Mouse (Mus musculus): Measurements from ENCODE around the gene Cdk19. TPM values are rescaled to one million over a fixed set of nuclear protein-coding genes. Genes with fewer than 3 reads are reported as not detected.
A peak's percentile ranks its signal among the peaks of the same experiment; 100 is the strongest.

The Cdk19 gene
- total and polyA plus RNA-seq, 3 experiments = 2.8 to 8.2 TPM; not detected in 1

GRCm38 (mm10) chr10:40350245-40350932 lies 11.0 kb downstream of the Cdk19 start:
- TF ChIP-seq TBP (IDR thresholded peaks at IDR 0.05; ENCODE audit: low read depth, low read length) = no peak
- no peak for TF ChIP-seq BHLHE40 (IDR thresholded peaks at IDR 0.05; ENCODE audit: borderline replicate concordance, low read depth, low read length)
- TF ChIP-seq KAT2A (conservative IDR thresholded peaks at IDR 0.05; ENCODE audit: low read depth, low read length) = no peak
- no peak for TF ChIP-seq MEF2A (IDR thresholded peaks at IDR 0.05; ENCODE audit: extremely low read depth, insufficient replicate concordance, low read depth, low read length, poor library complexity, severe bottlenecking)
- TF ChIP-seq ETS1 (IDR thresholded peaks at IDR 0.05; ENCODE audit: low read depth, low read length) = 0 out of 2 replicates have a peak, but pooled peaks have one; percentile 22
- no peak for TF ChIP-seq MYB (IDR thresholded peaks at IDR 0.05; ENCODE audit: low read depth, low read length)
- peak; percentile 74; the same call in 1 of the 2 replicates for TF ChIP-seq TCF12 (IDR thresholded peaks at IDR 0.05; ENCODE audit: low read depth, low read length)
- no peak for TF ChIP-seq POLR2AphosphoS2 (IDR thresholded peaks at IDR 0.05; ENCODE audit: low read length)
- peak; percentile 77 for TF ChIP-seq GATA1 (IDR thresholded peaks at IDR 0.05; ENCODE audit: low read depth, low read length)
- TF ChIP-seq EP300 (IDR thresholded peaks at IDR 0.05; ENCODE audit: low read depth in 1 of 2, low read length in 2 of 2) = peak; percentile 25 to 59; a peak in 1 of 4 replicates
- TF ChIP-seq SIN3A (IDR thresholded peaks at IDR 0.05; ENCODE audit: low read length) = no peak
- TF ChIP-seq CHD2 (IDR thresholded peaks at IDR 0.05; ENCODE audit: low read length) = no peak
- peak; percentile 79 for TF ChIP-seq RCOR1 (IDR thresholded peaks at IDR 0.05; ENCODE audit: low read depth, low read length)
- Histone ChIP-seq H3K9ac (ENCODE audit: control insufficient read depth, low read depth, low read length, poor library complexity, severe bottlenecking) (peak overlapping the region; percentile 91), H3K4me3 (ENCODE audit: control insufficient read depth in 1 of 2, insufficient read depth in 1 of 2, low read depth in 2 of 2, low read length in 2 of 2) (peak overlapping the region; percentile 86), H3K27me3 (ENCODE audit: control insufficient read depth in 1 of 2, insufficient read depth in 2 of 2, low read length in 2 of 2) (no peaks in the 10 kb centered on the region), H3K4me1 (ENCODE audit: control insufficient read depth in 1 of 2, insufficient read depth in 2 of 2, low read length in 2 of 2) (peaks cover 0 to 6% of the 10 kb centered on the region in 2 experiments; a peak in 2 of 4 replicates), H3K9me3 (replicated peaks; ENCODE audit: insufficient read depth, low read length) (no peaks in the 10 kb centered on the region), H3K36me3 (ENCODE audit: control insufficient read depth in 1 of 2, insufficient read depth in 2 of 2, low read length in 2 of 2) (peaks cover 0 to 10% of the 10 kb centered on the region in 2 experiments; a peak in 2 of 4 replicates), H3K79me2 (ENCODE audit: control insufficient read depth, insufficient read depth, low read length, poor library complexity) (peaks cover 8% of the 10 kb centered on the region), H3K27ac (ENCODE audit: control insufficient read depth, low read depth, low read length) (no peak overlapping the region)
- no peak for DNase-seq (ENCODE audit: low read depth, low spot score)

GRCm38 (mm10) chr10:40351156-40351555 lies 11.8 kb downstream of the Cdk19 start:
- peaks cover 0 to 10% of the 10 kb centered on the region in 2 experiments; a peak in 2 of 4 replicates for H3K36me3 ChIP-seq (ENCODE audit: control insufficient read depth in 1 of 2, insufficient read depth in 2 of 2, low read length in 2 of 2)
- TF ChIP-seq MAZ (IDR thresholded peaks at IDR 0.05; ENCODE audit: low read depth, low read length) (no peak), CHD1 (IDR thresholded peaks at IDR 0.05; ENCODE audit: low read depth, low read length) (no peak), MYC (IDR thresholded peaks at IDR 0.05; ENCODE audit: low read depth, low read length) (no peak), RCOR1 (IDR thresholded peaks at IDR 0.05; ENCODE audit: low read depth, low read length) (no peak), ELF1 (IDR thresholded peaks at IDR 0.05; ENCODE audit: low read depth, low read length) (no peak), MAFK (IDR thresholded peaks at IDR 0.05; ENCODE audit: borderline replicate concordance, low read depth, low read length) (no peak), UBTF (IDR thresholded peaks at IDR 0.05; ENCODE audit: borderline replicate concordance, insufficient read depth, low read depth, low read length) (no peak), SIN3A (IDR thresholded peaks at IDR 0.05; ENCODE audit: low read length) (no peak)
- no peak overlapping the region for H3K9ac ChIP-seq (ENCODE audit: control insufficient read depth, low read depth, low read length, poor library complexity, severe bottlenecking)

More at GRCm38 (mm10) chr10:40351156-40351555, 11.8 kb downstream of the Cdk19 start:
- Histone ChIP-seq H3K27me3 (ENCODE audit: control insufficient read depth in 1 of 2, insufficient read depth in 2 of 2, low read length in 2 of 2) (no peaks in the 10 kb centered on the region), H3K4me3 (ENCODE audit: control insufficient read depth in 1 of 2, insufficient read depth in 1 of 2, low read depth in 2 of 2, low read length in 2 of 2) (no peak overlapping the region), H3K27ac (ENCODE audit: control insufficient read depth, low read depth, low read length) (no peak overlapping the region), H3K9me3 (replicated peaks; ENCODE audit: insufficient read depth, low read length) (no peaks in the 10 kb centered on the region), H3K79me2 (ENCODE audit: control insufficient read depth, insufficient read depth, low read length, poor library complexity) (peaks cover 8% of the 10 kb centered on the region), H3K4me1 (ENCODE audit: control insufficient read depth in 1 of 2, insufficient read depth in 2 of 2, low read length in 2 of 2) (peaks cover 0 to 6% of the 10 kb centered on the region in 2 experiments; a peak in 2 of 4 replicates)
- DNase-seq (ENCODE audit: low read depth, low spot score) = no peak
